Mouse (Mus musculus): ENCODE data around the gene Tmem266. TPM values are rescaled to one million over a fixed set of nuclear protein-coding genes. Genes with fewer than 3 reads are reported as not detected.

Gene Tmem266
- total RNA-seq, 2 experiments from 2014 or later: 5.3 to 6.9 TPM

GRCm38 (mm10) chr9:55328151-55328918, 1.6 kb downstream of the Tmem266 start:
- DNase-seq (ENCODE audit: extremely low spot score in 1 of 2, low spot score in 1 of 2): no peak

DNA sequence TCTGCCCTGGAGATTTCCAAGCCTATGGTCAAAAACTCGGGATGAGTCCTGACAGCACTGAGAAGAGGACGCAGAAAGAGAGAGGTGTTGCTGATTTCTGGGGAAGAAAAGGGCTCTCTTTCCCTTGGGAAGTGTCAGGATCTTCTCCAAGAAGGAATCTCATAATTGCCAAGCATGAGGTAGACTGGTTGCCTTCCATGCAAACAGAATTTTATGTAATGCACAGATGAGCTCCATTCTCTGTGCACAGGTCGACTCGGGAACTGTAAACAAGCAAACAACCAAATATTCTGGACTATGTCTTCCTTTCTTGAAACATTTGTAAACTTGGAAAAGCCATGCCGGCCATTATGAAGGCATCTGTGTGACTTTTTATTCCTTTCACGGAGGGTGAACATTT, 2.7 kb downstream of the Tmem266 start:
- DNase-seq (ENCODE audit: extremely low spot score in 1 of 2, low spot score in 1 of 2): no peak

DNA sequence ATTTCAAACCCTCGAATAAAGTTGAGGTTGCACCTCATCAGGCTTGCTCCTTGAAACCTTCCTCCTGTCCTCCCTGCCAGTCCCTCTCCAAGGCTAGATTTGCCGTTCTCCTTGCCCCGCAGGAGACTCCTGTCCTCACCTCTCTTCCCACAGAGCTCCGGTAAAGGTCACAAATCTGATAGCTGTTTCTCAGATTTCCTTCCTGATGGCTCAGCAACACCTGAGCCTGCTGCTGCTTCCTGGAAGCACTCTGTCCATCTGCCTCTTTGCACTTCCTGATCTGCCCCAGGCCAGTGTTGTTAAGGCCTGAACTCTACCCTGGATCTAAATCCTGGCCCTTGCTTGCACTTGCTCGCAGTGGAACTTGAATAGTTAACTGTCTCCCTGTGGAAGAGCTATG, 5.8 kb downstream of the Tmem266 start:
- no peak for DNase-seq (ENCODE audit: extremely low spot score in 1 of 2, low spot score in 1 of 2)

- DNase-seq (ENCODE audit: extremely low spot score in 1 of 2, low spot score in 1 of 2): peak in 1 of 2 experiments; percentile 30
Measured at GRCm38 (mm10) chr9:55332949-55333348, 6.2 kb downstream of the Tmem266 start.

DNA sequence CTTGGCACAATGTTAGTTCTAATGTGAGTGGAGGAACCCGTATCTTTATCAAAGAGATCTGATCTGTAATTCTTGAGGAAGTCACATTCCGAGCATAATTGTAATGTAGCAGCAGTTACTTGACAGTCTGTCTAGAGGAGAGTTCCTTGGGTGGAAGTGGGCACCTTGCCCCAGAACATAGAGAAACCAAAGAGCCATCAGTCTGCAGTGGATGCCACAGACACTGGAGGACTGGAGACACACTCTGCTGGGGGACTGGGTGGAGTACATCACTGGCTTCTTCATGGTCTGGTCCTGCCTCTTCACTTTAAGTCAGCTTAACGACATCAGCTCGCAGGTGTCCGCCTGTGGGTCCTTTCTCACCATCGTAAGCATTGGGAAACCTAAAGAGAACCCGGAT, 17.5 kb downstream of the Tmem266 start:
- no peak for DNase-seq (ENCODE audit: extremely low spot score in 1 of 2, low spot score in 1 of 2)

GRCm38 (mm10) chr9:55345332-55345731, 18.6 kb downstream of the Tmem266 start:
- no peak for DNase-seq (ENCODE audit: extremely low spot score in 1 of 2, low spot score in 1 of 2)

DNA sequence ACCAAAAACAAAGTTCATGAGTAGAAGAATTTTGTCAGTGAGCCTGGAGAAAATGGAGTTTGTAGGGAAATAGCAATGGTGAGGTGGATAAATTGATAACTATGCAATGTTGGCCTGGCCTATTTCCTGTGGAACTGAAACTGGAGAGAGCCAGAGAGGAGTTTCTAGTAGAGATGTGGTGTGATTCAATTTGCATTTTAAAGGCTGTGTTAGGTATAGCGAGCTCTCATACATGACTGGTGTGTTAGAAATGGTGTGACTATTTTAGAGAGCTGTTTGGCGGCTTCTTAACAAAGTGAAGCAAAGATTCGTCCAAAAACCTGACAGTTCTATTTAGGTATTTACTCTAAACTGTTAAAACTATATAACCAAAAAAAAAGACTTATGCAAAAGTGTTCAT, 22.0 kb downstream of the Tmem266 start:
- no peak for DNase-seq (ENCODE audit: extremely low spot score in 1 of 2, low spot score in 1 of 2)

DNA sequence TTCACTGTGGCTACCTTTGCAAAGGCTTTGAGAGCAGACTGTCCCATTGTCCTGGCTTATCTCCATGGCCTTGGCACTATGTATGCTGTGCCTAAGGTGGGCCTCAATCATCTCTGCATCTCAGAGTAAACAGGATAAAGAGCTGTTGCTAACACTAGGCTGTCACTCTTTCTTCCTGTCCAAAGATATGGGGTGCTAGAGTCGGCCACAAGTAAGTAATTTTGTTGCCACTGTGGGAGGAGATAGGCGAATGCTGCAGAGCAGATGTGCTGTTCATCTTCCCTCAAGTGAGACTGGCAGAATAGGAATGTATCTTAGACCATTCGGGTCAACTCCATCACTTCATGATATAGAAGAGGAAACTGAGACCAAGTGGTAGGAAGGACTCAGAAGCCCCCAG, 28.0 kb downstream of the Tmem266 start:
- no peak for DNase-seq (ENCODE audit: extremely low spot score in 1 of 2, low spot score in 1 of 2)

GRCm38 (mm10) chr9:55355270-55355834, 28.6 kb downstream of the Tmem266 start:
- no peak for DNase-seq (ENCODE audit: extremely low spot score in 1 of 2, low spot score in 1 of 2)

- no peak for DNase-seq (ENCODE audit: extremely low spot score in 1 of 2, low spot score in 1 of 2)
Measured at GRCm38 (mm10) chr9:55357164-55357563, 30.5 kb downstream of the Tmem266 start.

GRCm38 (mm10) chr9:55360372-55360771, 33.7 kb downstream of the Tmem266 start:
- DNase-seq (ENCODE audit: extremely low spot score in 1 of 2, low spot score in 1 of 2): no peak

- DNase-seq (ENCODE audit: extremely low spot score in 1 of 2, low spot score in 1 of 2): no peak
Measured at GRCm38 (mm10) chr9:55360861-55361260, 34.1 kb downstream of the Tmem266 start.

GRCm38 (mm10) chr9:55361969-55362368, 35.3 kb downstream of the Tmem266 start:
- DNase-seq (ENCODE audit: extremely low spot score in 1 of 2, low spot score in 1 of 2): no peak

DNA sequence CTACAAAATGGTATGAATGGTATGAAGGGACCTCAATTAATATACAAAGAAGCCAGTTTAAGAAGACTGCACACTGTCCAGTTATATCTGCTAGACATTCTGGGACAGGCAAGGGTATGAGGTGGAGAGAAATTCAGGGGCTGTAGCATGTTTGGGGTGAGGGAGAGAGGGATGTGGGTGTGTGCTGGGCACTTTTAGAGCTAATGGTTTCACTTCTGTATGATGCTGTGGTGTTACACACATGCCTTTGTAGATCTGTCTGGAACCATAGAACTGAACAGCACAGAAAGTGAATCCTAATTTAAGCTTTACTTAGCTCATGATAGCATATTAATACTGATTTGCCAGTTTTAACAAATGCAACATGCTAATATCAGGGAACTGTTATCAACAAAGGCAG, 37.0 kb downstream of the Tmem266 start:
- no peak for DNase-seq (ENCODE audit: extremely low spot score in 1 of 2, low spot score in 1 of 2)

- DNase-seq (ENCODE audit: extremely low spot score in 1 of 2, low spot score in 1 of 2): no peak
Measured at GRCm38 (mm10) chr9:55368011-55368410, 41.3 kb downstream of the Tmem266 start.

DNA sequence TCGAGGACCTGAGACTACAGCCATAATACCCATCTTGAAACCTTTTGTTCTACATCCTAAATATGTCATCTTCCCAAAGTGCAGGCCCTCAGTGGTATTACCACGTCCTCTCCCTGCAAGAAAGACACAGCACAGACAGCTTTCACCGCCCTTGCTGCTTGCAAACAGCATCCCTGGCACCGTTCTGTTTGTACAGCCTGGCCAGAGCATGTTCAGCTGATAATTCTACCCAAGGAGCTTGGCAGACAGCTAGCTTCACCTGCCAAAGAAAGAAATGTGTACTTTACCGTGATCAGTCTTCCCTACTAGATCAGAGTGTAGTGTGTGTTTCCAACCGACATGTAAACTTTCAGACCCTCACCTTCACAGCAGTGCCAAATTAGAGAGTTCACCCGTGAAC, 45.2 kb downstream of the Tmem266 start:
- DNase-seq (ENCODE audit: extremely low spot score in 1 of 2, low spot score in 1 of 2): no peak

DNA sequence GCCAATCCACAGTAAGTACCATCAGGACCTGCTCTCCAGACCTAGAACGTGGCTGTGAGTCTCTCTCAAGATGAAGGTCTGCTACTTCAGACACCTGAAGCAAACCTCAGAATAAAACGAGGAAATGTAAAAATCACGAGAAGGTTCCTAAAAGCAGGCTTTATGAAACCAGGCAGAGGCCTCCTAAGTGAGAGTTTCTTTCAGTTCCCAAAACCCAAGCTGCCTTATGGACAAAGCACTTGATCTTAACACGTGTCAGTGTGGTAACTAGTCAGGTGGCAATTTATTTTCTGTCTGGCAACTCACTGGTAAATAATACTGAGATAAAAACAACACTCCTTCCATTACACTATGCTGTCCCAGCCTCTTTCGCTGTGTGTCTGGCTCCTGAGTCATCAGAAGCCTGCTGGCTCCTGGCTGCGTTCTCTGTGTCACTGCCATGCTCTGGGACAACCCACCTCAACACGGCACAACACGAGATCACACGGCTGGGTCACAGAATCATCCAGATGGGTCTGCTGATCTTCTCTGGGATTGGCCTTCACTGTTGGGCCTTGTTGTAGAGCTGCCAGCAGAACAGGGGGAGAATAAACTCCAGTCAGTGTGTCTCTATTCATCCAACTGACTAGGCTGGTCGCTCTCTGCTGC, 51.0 kb downstream of the Tmem266 start:
- no peak for DNase-seq (ENCODE audit: extremely low spot score in 1 of 2, low spot score in 1 of 2)

DNA sequence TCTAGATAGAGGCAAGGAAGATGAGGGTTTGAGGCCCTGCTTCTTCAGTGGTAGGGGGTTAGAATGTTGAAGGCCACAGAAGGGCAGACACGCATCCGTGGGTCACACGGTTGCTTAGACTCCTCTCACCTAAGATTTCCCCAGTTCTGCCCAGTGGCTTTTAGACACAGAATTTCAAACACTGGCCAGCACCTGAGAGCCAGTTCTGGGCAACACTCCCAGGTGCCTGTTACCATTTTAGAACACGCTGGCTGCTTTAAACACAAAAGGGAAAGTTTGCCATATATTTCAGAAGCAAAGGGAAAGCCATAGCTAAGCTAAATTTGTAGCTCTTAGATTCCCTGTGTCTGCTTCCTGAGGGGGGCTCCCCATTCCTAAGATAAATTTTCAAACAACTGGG, 54.7 kb downstream of the Tmem266 start:
- DNase-seq (ENCODE audit: extremely low spot score in 1 of 2, low spot score in 1 of 2): no peak

DNA sequence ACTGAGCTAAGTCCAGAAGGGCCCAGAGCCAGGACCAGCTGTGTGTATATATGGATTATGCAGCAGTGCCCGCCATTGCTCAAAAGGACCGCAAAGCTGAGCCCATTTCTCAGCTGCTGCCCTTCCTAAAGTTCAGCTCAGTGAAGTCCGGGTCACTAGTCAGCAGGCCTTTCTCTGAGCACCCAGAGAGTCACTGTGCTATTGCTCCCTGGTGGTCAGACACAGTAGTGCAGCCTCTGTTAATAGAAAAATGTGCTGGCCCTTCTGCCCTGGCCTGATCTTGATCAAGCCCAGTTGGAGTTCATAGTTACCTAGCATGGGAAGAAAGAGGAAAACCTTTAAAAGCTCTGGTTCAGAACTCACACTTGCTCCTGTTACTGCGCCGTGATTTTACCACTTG, 55.7 kb downstream of the Tmem266 start:
- DNase-seq (ENCODE audit: extremely low spot score in 1 of 2, low spot score in 1 of 2): peak in 1 of 2 experiments; percentile 59

GRCm38 (mm10) chr9:55386117-55386516, 59.4 kb downstream of the Tmem266 start:
- no peak for DNase-seq (ENCODE audit: extremely low spot score in 1 of 2, low spot score in 1 of 2)

GRCm38 (mm10) chr9:55387862-55388505, 61.3 kb downstream of the Tmem266 start:
- no peak for DNase-seq (ENCODE audit: extremely low spot score in 1 of 2, low spot score in 1 of 2)

All from layer of hippocampus, postnatal 25 days (tissue).